8 mouse cellular contexts compared by ENCODE assay signal in genomic region chr8:119840275-119840808, GRCm38 (mm10). TPM values are rescaled to one million over a fixed set of nuclear protein-coding genes. Genes with fewer than 3 reads are reported as not detected.
DNase-seq lines count a peak whose midpoint lies in the region; ATAC-seq and TF ChIP-seq lines count a peak whose summit lies in the region.

Gene Cotl1 (minus strand): TSS chr8:119840544.

- under 1% methylated on average over 57 of the region's 57 CpGs for WGBS in embryonic facial prominence, embryonic 13.5 days
- under 1% methylated on average over 55 of the region's 57 CpGs for WGBS in heart, adult 2 months
- WGBS in limb, embryonic 13.5 days: under 1% methylated on average over 57 of the region's 57 CpGs
- 0% methylated on average over 49 of the region's 57 CpGs for WGBS in midbrain, embryonic 16.5 days

- H3K27ac ChIP-seq in embryonic facial prominence, embryonic 13.5 days: peak within 1 kb of the TSS; percentile 81
- peak within 1 kb of the TSS; percentile 70 for H3K27ac ChIP-seq in heart, adult 2 months
- peak within 1 kb of the TSS; percentile 67; the same call in 1 of the 2 replicates for H3K27ac ChIP-seq in limb, embryonic 13.5 days
- H3K27ac ChIP-seq in midbrain, embryonic 16.5 days (ENCODE audit: low read length): peak within 1 kb of the TSS; percentile 85

- TF ChIP-seq POLR2A in heart, adult 2 months (IDR thresholded peaks at IDR 0.05; ENCODE audit: insufficient read depth, low read depth, low read length): peak; percentile 98

- H3K27me3 ChIP-seq in embryonic facial prominence, embryonic 13.5 days: peaks cover 4% of the 10 kb centered on the region; the same call in 1 of the 2 replicates
- H3K27me3 ChIP-seq in heart, adult 2 months (ENCODE audit: control insufficient read depth, insufficient read depth, low read length): no peaks in the 10 kb centered on the region
- peaks cover 16% of the 10 kb centered on the region for H3K27me3 ChIP-seq in limb, embryonic 13.5 days
- no peaks in the 10 kb centered on the region; the same call in 1 of the 2 replicates for H3K27me3 ChIP-seq in midbrain, embryonic 16.5 days (ENCODE audit: control insufficient read depth, insufficient read depth, low read depth, low read length)

- TF ChIP-seq EP300 in heart, adult 2 months (IDR thresholded peaks at IDR 0.05; ENCODE audit: insufficient read depth, low read depth, low read length): 0 out of 2 replicates have a peak, but pooled peaks have one; percentile 45

- H3K79me2 ChIP-seq in heart, adult 2 months (replicated peaks; ENCODE audit: control insufficient read depth, insufficient read depth, low read length): no peaks in the 10 kb centered on the region

- no peaks in the 10 kb centered on the region for H3K9me3 ChIP-seq in embryonic facial prominence, embryonic 13.5 days
- H3K9me3 ChIP-seq in limb, embryonic 13.5 days: no peaks in the 10 kb centered on the region
- H3K9me3 ChIP-seq in midbrain, embryonic 16.5 days (replicated peaks; ENCODE audit: control insufficient read depth, low read length, poor library complexity, severe bottlenecking): no peaks in the 10 kb centered on the region

- H3K4me1 ChIP-seq in embryonic facial prominence, embryonic 13.5 days: peaks cover 38% of the 10 kb centered on the region
- H3K4me1 ChIP-seq in heart, adult 2 months (ENCODE audit: control insufficient read depth, insufficient read depth, low read length): peaks cover 6% of the 10 kb centered on the region
- peaks cover 37% of the 10 kb centered on the region for H3K4me1 ChIP-seq in limb, embryonic 13.5 days
- peaks cover 43% of the 10 kb centered on the region for H3K4me1 ChIP-seq in midbrain, embryonic 16.5 days (ENCODE audit: control insufficient read depth, insufficient read depth, low read length)

- TF ChIP-seq CTCF in heart, adult 2 months (IDR thresholded peaks at IDR 0.05): no peak

- H3K36me3 ChIP-seq in embryonic facial prominence, embryonic 13.5 days: no peaks in the 10 kb centered on the region
- no peaks in the 10 kb centered on the region for H3K36me3 ChIP-seq in heart, adult 2 months (ENCODE audit: control insufficient read depth, insufficient read depth, low read length)
- no peaks in the 10 kb centered on the region for H3K36me3 ChIP-seq in limb, embryonic 13.5 days
- no peaks in the 10 kb centered on the region for H3K36me3 ChIP-seq in midbrain, embryonic 16.5 days (ENCODE audit: control insufficient read depth, insufficient read depth, low read length)

- peak within 1 kb of the TSS; percentile 84 for H3K9ac ChIP-seq in embryonic facial prominence, embryonic 13.5 days
- peak within 1 kb of the TSS; percentile 94 for H3K9ac ChIP-seq in heart, adult 2 months (ENCODE audit: low read depth, low read length)
- peak within 1 kb of the TSS; percentile 83 for H3K9ac ChIP-seq in limb, embryonic 13.5 days
- peak within 1 kb of the TSS; percentile 84 for H3K9ac ChIP-seq in midbrain, embryonic 16.5 days (ENCODE audit: low read depth, low read length)

- ATAC-seq in embryonic facial prominence, embryonic 13.5 days (ENCODE audit: insufficient number of reproducible peaks, insufficient read depth, low FRiP score, low TSS enrichment, low read depth): peak; percentile 91
- peak; percentile 94 for ATAC-seq in limb, embryonic 13.5 days (ENCODE audit: low FRiP score, low read depth)
- ATAC-seq in midbrain, embryonic 16.5 days: peak; percentile 94

- intact Hi-C loops in heart, adult 2 months (cut with DNase I): loop anchor here (2.0 to 5.0 kb wide), 2 partner anchors 22 to 143 kb away; partner anchors contain the start of gene Klhl36

- H3K4me3 ChIP-seq in embryonic facial prominence, embryonic 13.5 days: peak within 1 kb of the TSS; percentile 69
- H3K4me3 ChIP-seq in heart, adult 2 months: peak within 1 kb of the TSS; percentile 65
- H3K4me3 ChIP-seq in limb, embryonic 13.5 days: peak within 1 kb of the TSS; percentile 66
- H3K4me3 ChIP-seq in midbrain, embryonic 16.5 days (ENCODE audit: low read depth, low read length): peak within 1 kb of the TSS; percentile 59

- peak; percentile 87 for DNase-seq in 3134 (ENCODE audit: extremely low read depth, insufficient read length, low spot score)
- DNase-seq in adrenal gland, postnatal 36 days: peak; percentile 98
- peak; percentile 98 for DNase-seq in heart, adult 2 months
- DNase-seq in kidney, adult 8-10 months: peak; percentile 95 to 97
- peak; percentile 94 to 97 for DNase-seq in spleen, postnatal 10 days (ENCODE audit: low spot score in 2 of 2)

- H3K4me2 ChIP-seq in embryonic facial prominence, embryonic 13.5 days: peak within 1 kb of the TSS; percentile 91
- H3K4me2 ChIP-seq in limb, embryonic 13.5 days (replicated peaks): peak within 1 kb of the TSS; percentile 93
- peak within 1 kb of the TSS; percentile 84 for H3K4me2 ChIP-seq in midbrain, embryonic 16.5 days (ENCODE audit: low read length)

RNA-seq across cellular contexts. Expression of gene Cotl1, which starts in this region (rescaled TPM):
- 10 to 100 TPM; 44.4 to 51.3 TPM for total RNA-seq in adrenal gland, postnatal 36 days (2021)
- 71.3 and 90.2 TPM in 2 replicates for polyA plus RNA-seq in embryonic facial prominence, embryonic 13.5 days (2015; fragmentation: Nextera tagmentation; extraction: Ambion mirVana)
- 10 to 100 TPM; 17.5 to 20.4 TPM for total RNA-seq in heart, adult 2 months (2021)
- 16.5 and 23.2 TPM in 2 replicates for polyA plus RNA-seq in heart, adult 2 months (2012; rRNA removed)
- polyA plus RNA-seq in limb, embryonic 13.5 days (2015; fragmentation: Nextera tagmentation; extraction: Ambion mirVana): 64.0 and 67.8 TPM in 2 replicates
- 126 and 139 TPM in 2 replicates for polyA plus RNA-seq in midbrain, embryonic 16.5 days (2015; fragmentation: Nextera tagmentation; extraction: Ambion mirVana)

Comparison
In these comparisons a context has a peak if more than half of its experiments do, and no peak if none do; other contexts are left out.
1. Peak in every context shown above with its lines: DNase-seq, ATAC-seq, H3K4me3 ChIP-seq and H3K27ac ChIP-seq.